Mouse (Mus musculus) urinary bladder, adult 2 months (tissue): ENCODE data around the gene Cxcl16. TPM values are rescaled to one million over a fixed set of nuclear protein-coding genes. Genes with fewer than 3 reads are reported as not detected.
"Not testable (repeated sequence)": the region's sequence is repeated elsewhere in the genome, so short reads cannot be mapped to it uniquely, and the experiment has no call there.

Experiments used
- DNase-seq: peaks from one replicate; pipeline ENCODE4 v3.0.0; 2022; ENCODE audit warnings: low spot score
- polyA plus RNA-seq: library from polyadenylated mRNA; depleted of rRNA; stranded (reverse); fragments of >200 nt; gene quantifications from 2 replicates; pipeline ENCODE4 v1.2.3, GENCODE M21; 2012; rRNA removed

Gene Cxcl16
- 28.9 and 29.2 TPM in 2 replicates for polyA plus RNA-seq

GRCm38 (mm10) chr11:70459601-70460101 is at the start of gene Cxcl16:
Gene Cxcl16 (minus strand): TSS chr11:70459984.
- peak; percentile 41 for DNase-seq

DNA sequence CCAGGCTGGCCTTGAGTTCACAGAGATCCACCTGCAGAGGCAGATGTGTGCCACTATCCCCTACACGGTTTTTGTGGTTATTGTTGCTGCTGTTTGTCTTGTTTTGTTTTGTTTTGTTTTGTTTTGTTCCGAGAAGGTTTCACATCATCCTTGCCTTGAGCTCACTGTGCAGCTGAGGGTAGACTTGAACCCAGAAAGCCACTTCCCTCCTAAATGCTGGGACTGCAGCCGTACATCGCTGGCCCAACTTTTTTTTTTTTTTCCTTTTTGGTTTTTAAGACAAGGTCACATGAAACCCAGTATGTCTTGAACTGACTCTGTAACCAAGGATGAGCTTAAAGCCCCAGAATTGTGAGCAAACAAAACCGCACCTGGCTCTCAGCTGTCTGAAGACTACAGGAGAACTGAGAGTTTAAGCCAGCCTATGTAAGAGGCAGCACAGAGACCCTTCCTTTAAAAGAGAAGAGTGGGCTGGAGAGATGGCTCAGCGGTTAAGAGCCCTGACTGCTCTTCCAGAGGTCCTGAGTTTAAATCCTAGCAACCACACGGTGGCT is 47.3 kb upstream of the Cxcl16 start:
- no peak for DNase-seq

GRCm38 (mm10) chr11:70506385-70506784 is 46.6 kb upstream of the Cxcl16 start:
- DNase-seq = no peak

GRCm38 (mm10) chr11:70504970-70505369 is 45.2 kb upstream of the Cxcl16 start, which contains the start of gene Tm4sf5:
Gene Tm4sf5 (plus strand): TSS chr11:70505244.
- no peak for DNase-seq

DNA sequence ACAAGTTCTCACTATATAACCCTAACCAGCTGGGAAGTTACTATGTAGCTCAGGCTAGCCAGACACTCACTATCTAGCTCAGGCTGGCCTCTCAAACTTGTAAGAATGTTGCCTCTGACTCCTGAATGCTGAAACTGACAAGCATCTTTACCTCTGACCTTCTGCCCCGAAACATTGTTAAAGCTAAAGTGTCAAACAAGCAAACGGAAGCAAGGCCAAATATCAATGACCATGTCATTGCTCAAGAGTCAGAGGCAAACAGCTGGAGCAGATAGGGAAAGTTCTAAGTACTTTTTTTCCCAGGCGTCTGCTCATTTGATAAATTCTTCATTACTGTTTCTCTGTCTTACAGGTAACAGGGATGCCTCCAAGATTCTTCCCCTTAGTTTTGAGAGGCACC is 42.2 kb upstream of the Cxcl16 start:
- no peak for DNase-seq

DNA sequence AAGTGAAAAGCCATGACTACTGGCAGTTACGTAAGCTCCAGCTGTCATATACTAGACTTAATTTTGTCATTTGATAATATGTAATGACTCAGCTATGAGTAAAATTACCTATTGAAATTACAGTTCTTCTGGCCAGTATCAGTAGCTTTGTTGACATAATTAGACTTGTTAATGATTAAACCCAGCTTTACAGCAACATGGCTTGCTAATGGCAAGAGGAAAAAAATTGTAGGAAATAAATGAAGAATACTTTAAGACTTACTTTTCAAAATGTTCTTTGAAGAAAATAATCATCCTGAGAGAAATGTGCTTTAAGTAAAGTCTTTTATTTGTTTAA is 40.7 kb upstream of the Cxcl16 start:
- no peak for DNase-seq

- no peak for DNase-seq
These were observed 40.0 kb upstream of the Cxcl16 start for GRCm38 (mm10) chr11:70499566-70500475.

- DNase-seq = no peak
These were observed 29.9 kb upstream of the Cxcl16 start for GRCm38 (mm10) chr11:70489684-70490083.

GRCm38 (mm10) chr11:70489138-70489537 is 29.4 kb upstream of the Cxcl16 start:
- no peak for DNase-seq

DNA sequence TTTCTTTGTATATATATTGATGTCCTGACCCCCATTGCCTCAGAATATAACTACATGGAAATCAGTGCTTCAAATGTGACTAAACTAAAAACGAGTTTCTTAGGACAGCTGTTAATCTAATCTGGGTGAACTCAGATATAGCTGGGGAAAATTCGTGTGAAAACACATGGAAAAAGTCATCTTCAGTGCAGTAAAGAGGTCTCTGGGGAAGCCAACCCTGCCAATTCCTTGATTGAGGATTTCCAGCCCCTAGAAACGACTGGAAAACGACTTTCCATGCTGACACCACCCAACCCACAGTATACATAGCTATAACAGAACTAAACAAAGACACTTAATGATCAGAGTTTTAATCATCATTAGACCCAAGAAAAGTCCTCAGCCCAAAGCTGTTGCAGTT is 28.0 kb upstream of the Cxcl16 start:
- DNase-seq = no peak

DNA sequence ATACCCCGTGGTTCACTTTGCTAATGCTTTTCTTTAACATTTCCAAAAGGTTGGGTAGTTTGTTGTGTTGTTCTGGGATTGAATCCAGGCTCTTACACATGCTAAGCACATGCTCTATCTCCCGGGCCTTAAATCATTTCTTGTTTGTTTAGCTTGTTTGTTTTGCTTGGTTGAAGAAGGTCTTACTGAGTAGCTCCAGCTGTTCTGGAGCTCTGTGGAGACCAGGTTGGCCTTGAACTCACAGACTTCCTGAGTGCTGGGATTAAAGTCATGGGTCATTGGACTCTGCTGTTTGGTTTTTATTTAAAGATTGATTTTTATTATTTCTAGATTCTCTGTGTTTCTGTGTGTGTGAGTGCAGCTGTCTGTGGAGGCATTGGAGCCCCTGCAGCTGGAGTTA is 25.7 kb upstream of the Cxcl16 start:
- no peak for DNase-seq

DNA sequence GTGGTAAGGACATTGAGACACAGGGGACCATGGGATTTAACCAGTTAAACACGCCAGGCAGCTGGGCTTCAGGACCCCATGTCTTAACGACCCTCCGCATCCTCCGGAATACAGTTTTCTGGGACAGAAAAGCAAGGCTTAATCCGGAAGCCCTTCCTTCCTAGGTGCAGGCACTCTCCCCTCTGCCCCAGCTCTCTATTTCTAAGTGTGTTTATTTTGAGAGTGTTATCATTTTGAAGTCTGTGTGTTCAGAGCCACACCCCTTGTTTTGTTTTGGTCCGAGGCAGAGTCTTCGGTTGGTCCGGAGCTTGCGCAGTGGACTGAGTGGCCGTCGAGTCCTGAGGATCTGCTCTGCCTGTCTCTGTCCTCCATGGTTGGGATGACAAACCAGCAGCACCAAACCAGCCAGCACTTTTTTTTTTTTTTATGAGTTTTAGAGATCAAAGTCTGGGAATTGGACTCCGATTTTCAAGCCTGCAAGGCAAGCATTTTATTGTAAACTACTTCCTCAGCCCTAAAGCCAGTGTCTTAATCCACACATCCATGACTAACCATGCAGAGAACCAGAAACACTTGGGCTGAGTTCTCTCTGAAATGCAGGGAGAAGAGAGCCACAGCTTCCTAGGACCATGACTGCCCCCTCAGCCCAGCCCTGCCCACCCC is 15.2 kb upstream of the Cxcl16 start:
- no peak for DNase-seq

DNA sequence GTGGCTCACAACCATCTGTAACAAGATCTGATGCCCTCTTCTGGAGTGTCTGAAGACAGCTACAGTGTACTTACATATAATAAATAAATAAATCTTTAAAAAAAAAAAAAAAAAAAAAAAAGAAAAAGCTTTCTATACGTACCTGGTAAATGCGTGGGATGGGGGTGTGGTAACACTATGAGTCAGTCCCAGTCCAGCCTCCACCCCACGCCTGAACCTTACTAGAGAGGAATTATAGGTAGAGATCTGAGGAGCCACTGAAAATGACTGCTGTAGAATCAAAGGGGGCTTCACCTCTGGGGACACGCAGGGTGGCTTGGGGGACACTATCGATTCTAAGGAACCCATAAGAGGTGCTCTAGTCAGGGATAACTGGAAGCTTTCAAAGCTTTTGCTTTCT is 13.5 kb upstream of the Cxcl16 start:
- not testable (repeated sequence) for DNase-seq

- no peak for DNase-seq
These were observed 12.9 kb upstream of the Cxcl16 start for GRCm38 (mm10) chr11:70472716-70473115.

- DNase-seq = no peak
These were observed 10.0 kb upstream of the Cxcl16 start for GRCm38 (mm10) chr11:70469764-70470163.

DNA sequence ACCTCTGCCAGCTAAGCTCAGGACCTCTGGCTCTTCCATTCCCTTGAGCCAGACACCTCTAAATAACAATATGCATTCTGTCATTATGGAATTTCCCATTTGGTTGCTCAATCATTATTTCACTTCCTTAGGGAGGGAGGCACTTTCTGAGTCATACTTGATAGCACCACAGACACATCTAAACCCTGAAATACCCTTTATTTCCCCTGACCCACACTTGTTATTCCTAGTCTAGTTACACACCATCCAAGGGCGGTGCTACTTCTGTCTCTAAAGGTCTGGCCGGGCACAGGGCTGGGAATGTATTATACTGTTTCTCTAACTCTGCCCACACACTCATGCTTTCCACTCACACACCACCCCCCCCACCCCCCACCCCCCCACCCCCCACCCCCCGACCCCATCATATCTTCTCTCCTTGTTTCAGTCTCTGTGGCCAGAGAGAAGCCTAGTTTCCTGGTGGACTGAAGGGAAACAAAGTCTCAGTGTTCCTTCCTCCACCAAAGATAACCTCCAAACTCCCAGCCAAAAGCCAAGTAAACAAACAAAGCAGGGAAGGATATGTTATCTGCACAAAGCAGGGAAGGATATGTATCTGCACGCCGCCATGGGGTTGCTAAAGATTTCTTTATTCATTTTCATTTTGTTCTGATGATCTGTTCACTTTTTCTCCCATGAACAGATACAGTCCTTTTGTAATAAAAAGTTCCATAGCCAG is 8.3 kb upstream of the Cxcl16 start:
- DNase-seq = no peak

DNA sequence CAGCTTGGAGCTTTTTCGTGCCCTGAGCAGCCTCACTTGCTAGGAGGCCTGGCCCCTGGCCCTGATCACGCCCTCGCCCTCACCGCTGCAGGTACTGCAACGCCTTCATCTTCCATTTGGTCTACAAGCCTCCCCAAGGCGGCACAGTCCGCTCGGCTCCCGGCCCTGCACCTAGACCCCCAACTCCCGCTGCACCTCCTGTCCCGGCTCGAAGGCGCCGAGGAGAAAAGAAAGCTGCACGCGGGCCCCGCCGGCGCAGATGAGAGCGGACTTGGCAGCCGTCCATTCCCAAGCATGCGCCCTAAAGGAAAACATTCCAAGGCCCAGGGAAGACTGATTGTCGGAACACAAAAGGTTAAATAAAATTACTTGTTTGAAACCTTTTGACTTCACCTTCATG is 6.0 kb upstream of the Cxcl16 start:
- no peak for DNase-seq

- no peak for DNase-seq
These were observed 5.4 kb upstream of the Cxcl16 start for GRCm38 (mm10) chr11:70465211-70465610.

GRCm38 (mm10) chr11:70463970-70464369 is 4.2 kb upstream of the Cxcl16 start:
- no peak for DNase-seq

GRCm38 (mm10) chr11:70458688-70459600 is 840 bp downstream of the Cxcl16 start, which contains the start of gene Zmynd15:
Gene Zmynd15 (plus strand): TSS chr11:70459433.
- no peak for DNase-seq
